Mouse (Mus musculus) splenic B cell, adult 2 months (primary cell): Measurements from ENCODE around the gene 4930415O20Rik.

Experiments
- DNase-seq: peaks from one replicate; pipeline ENCODE4 v3.0.0-alpha.2; 2011; ENCODE audit warnings: low read depth, low spot score
- H3K27me3 ChIP-seq: 2 replicates; pipeline ENCODE4 v1.6.1; 2012; ENCODE audit warnings: mild to moderate bottlenecking, low read length, moderate library complexity, mixed read lengths; ENCODE audit not compliant: control insufficient read depth, poor library complexity, insufficient read depth, severe bottlenecking
- H3K36me3 ChIP-seq: 2 replicates; pipeline ENCODE4 v1.6.1; 2012; ENCODE audit warnings: mild to moderate bottlenecking, low read length, moderate library complexity, mixed read lengths; ENCODE audit not compliant: control insufficient read depth, poor library complexity, insufficient read depth, severe bottlenecking

Gene 4930415O20Rik

DNA sequence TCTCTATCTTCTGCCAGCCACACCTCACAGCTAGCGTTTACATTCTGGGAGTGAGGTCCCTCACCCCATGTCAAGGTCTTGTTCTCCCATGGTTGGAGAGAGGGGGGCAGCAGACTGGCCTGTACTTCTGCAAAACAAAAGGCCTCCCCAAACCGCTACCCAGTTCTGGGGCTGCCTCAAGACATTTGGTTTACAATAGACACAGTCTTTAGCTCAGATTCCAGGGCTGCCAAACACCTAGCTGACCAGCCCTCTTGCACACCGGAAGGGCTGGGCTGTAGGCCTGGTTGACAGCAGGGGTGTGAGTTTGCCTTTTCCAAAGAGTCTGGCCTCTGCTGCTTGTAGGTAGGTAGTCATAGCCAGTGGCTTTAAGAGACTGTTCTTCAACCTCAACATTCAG is 66.4 kb downstream of the 4930415O20Rik start:
- DNase-seq = no peak
- no peaks in the 10 kb centered on the region for H3K27me3 ChIP-seq
- no peaks in the 10 kb centered on the region for H3K36me3 ChIP-seq
